Mouse (Mus musculus) cerebellum, adult 8-10 months (tissue): Measurements from ENCODE around the gene Pik3cd.

ENCODE experiments used
- DNase-seq: peaks from one replicate; pipeline ENCODE4 v3.0.0; 2022

Gene Pik3cd

DNA sequence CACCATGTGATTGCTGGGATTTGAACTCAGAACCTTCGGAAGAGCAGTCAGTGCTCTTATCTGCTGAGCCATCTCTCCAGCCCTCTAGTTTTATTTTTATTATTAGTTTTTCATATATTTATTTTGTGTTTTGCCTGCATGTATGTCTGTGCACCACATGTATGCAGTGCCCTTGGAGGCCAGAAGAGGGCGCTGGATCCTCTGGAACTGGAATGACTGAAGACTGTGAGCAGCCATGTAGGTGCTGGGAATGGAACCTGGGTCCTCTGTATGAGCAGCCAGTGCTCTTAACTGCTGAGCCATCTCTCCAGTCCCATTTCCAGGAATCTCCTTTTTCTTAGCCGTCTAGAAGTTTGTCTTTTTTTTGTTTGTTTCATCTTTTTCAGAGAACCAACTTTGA, 97.9 kb downstream of the Pik3cd start:
- no peak for DNase-seq

DNA sequence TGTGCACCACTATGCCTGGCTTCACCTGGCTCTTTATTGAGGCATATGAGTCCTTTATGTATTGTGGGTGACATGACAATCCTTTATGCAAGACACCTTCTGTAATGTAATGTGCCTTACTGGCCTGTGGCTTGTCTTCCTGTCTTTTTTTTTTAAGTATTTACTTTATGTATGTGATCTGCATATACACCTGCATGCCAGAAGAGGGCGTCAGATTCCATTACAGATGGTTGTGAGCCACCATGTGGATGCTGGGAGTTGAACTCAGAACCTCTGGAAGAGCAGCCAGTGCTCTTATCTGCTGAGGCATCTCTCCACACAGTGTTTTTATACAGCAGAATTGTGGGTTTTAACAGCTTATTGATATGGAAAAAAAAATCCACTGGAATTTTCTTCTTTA, 98.5 kb downstream of the Pik3cd start:
- no peak for DNase-seq

DNA sequence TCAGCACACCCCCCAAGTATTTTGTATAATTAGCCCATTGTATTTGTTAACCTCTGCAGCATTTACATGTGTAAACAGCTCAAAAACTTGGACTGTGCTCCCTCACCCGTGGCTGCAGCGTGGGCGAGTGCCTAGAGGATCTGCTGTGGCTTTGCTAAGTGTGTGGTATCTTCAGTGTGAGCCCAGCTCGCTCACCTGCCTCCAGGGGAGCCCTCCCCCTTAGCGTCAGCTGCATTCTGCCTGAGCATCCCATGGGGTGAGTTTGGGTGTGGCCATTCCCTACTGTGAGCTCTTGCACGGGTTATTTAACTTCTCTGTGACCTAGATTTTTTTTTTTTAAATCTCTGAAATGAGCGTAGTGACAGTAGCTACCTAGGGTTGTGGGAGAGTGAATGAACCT, 100.1 kb downstream of the Pik3cd start:
- DNase-seq = no peak

DNA sequence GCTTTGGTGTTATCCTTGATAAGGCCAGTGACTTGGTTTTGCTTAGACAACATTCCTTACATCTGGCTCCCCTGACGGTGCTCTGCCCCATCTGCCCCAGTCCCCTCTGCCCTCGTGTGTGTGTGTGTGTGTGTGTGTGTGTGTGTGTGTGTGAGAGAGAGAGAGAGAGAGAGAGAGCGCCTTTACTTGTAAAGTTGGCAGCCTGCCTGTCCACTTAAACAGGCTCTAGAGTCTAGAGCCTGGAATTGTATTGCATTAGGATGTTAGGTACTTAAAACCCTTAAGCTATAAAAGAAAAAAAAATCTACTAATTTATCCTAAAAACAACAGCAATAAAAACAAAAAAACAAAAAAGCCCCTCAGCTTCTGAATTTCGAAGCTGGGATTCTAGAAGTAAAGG, 100.9 kb downstream of the Pik3cd start:
- DNase-seq = no peak

DNA sequence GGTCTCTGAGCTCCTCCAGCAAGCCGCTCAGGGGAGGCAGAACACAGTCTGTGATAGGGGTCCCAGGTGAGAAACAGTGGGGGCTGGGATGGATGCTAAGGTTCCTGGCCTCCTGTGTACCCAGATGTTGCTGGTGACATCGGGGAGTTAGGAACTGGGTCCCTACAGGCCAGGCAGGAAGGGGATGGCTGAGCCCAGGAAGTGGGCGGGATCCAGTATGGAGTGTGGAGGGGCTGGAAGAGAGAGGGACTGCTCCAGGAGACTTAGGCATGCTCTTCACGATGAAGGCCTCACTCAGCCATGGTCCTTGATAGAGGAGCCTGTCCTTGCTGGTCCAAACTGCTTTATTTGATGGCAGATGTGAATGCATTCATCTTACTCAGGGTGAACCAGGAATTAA, 102.2 kb downstream of the Pik3cd start:
- no peak for DNase-seq

DNA sequence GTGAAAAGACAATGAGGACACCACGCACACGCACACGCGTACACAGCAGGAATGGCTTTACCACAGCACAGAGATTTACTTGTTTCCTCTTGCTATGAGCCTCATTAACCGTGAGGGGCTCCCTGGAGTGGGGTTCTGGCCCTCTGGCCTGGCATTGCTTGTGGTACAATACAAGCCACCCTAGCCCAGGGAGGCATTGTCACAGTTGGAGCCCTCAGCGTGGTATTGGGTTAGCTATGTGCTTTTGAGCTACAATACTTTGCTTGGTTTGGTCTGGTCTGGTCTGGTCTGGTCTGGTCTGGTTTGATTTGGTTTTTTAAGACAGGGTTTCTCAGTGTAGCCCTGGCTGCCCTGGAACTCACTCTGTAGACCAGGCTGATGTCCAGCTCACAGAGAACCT, 102.8 kb downstream of the Pik3cd start:
- no peak for DNase-seq
